Mouse (Mus musculus) cortical plate, adult 2 months (tissue): Measurements from ENCODE around the gene Prdm5.

Experiments
- CTCF ChIP-seq: fragments of 200-500 bp; IDR thresholded peaks from 2 replicates; pipeline ENCODE4 v1.5.1; 2011; ENCODE audit warnings: mild to moderate bottlenecking, control low read depth, low read length; ENCODE audit not compliant: insufficient read depth; ENCODE audit errors: extremely low read depth
- POLR2A ChIP-seq: fragments of 200-500 bp; IDR thresholded peaks from 2 replicates; pipeline ENCODE4 v1.6.1; 2011; ENCODE audit warnings: mild to moderate bottlenecking, low read length, control low read depth; ENCODE audit not compliant: insufficient read depth; ENCODE audit errors: extremely low read depth

GRCm38 (mm10) chr6:65935566-65936281 is 156.9 kb downstream of the Prdm5 start:
- TF ChIP-seq CTCF = no peak
- no peak for TF ChIP-seq POLR2A
